Mouse (Mus musculus): ENCODE measurements around the gene Gmds. TPM values are rescaled to one million over a fixed set of nuclear protein-coding genes. Genes with fewer than 3 reads are reported as not detected.

Gmds gene
- polyA plus RNA-seq, 1 experiment from 2014 or later, result 14.6 TPM

- Histone ChIP-seq H3K4me1 (no peaks in the 10 kb centered on the region), H3K9ac (no peak overlapping the region), H3K9me3 (replicated peaks) (no peaks in the 10 kb centered on the region), H3K27ac (no peak overlapping the region), H3K36me3 (no peaks in the 10 kb centered on the region), H3K4me3 (peak overlapping the region; percentile 25; the same call in 1 of the 2 replicates), H3K27me3 (replicated peaks) (peaks cover 70% of the 10 kb centered on the region), H3K4me2 (peak overlapping the region; percentile 41)
- WGBS (ENCODE audit: insufficient replicate concordance), result 28% methylated on average over 6 of the region's 6 CpGs
- ATAC-seq, result no peak
These were observed 517.5 kb downstream of the Gmds start for GRCm38 (mm10) chr13:31821050-31821449.

- no peak overlapping the region for H3K27ac ChIP-seq
- H3K9ac ChIP-seq, result no peak overlapping the region
- H3K9me3 ChIP-seq (replicated peaks), result no peaks in the 10 kb centered on the region
- WGBS (ENCODE audit: insufficient replicate concordance), result 15% methylated on average over 16 of the region's 16 CpGs
- no peaks in the 10 kb centered on the region for H3K36me3 ChIP-seq
- H3K4me2 ChIP-seq, result peak overlapping the region; percentile 41
- peak overlapping the region; percentile 25; the same call in 1 of the 2 replicates for H3K4me3 ChIP-seq
- H3K27me3 ChIP-seq (replicated peaks), result peaks cover 75% of the 10 kb centered on the region
- H3K4me1 ChIP-seq, result no peaks in the 10 kb centered on the region
- peak; percentile 67; the same call in 1 of the 2 replicates for ATAC-seq
These were observed 517.9 kb downstream of the Gmds start for GRCm38 (mm10) chr13:31820587-31821017.

- Histone ChIP-seq H3K4me1 (no peaks in the 10 kb centered on the region), H3K9ac (no peak overlapping the region), H3K27ac (no peak overlapping the region), H3K27me3 (replicated peaks) (peaks cover 78% of the 10 kb centered on the region), H3K4me3 (no peak overlapping the region), H3K4me2 (no peak overlapping the region), H3K9me3 (replicated peaks) (no peaks in the 10 kb centered on the region), H3K36me3 (no peaks in the 10 kb centered on the region)
- 56% methylated on average over 14 of the region's 14 CpGs for WGBS (ENCODE audit: insufficient replicate concordance)
- no peak for ATAC-seq
These were observed 518.7 kb downstream of the Gmds start for GRCm38 (mm10) chr13:31819664-31820405.

GRCm38 (mm10) chr13:31818337-31818736 is 520.2 kb downstream of the Gmds start:
- Histone ChIP-seq H3K4me1 (no peaks in the 10 kb centered on the region), H3K9ac (no peak overlapping the region), H3K36me3 (no peaks in the 10 kb centered on the region), H3K4me2 (no peak overlapping the region), H3K27me3 (replicated peaks) (peaks cover 87% of the 10 kb centered on the region), H3K27ac (no peak overlapping the region), H3K9me3 (replicated peaks) (no peaks in the 10 kb centered on the region), H3K4me3 (no peak overlapping the region)
- 52% methylated on average over 7 of the region's 7 CpGs for WGBS (ENCODE audit: insufficient replicate concordance)
- ATAC-seq, result no peak

GRCm38 (mm10) chr13:31815383-31816003 is 523.0 kb downstream of the Gmds start:
- Histone ChIP-seq H3K4me2 (no peak overlapping the region), H3K36me3 (no peaks in the 10 kb centered on the region), H3K9ac (no peak overlapping the region), H3K4me3 (no peak overlapping the region), H3K9me3 (replicated peaks) (no peaks in the 10 kb centered on the region), H3K4me1 (0 out of 2 replicates have a peak, but pooled peaks cover 7% of the 10 kb centered on the region), H3K27me3 (replicated peaks) (peaks cover 95% of the 10 kb centered on the region), H3K27ac (no peak overlapping the region)
- no peak for ATAC-seq
- WGBS (ENCODE audit: insufficient replicate concordance), result 34% methylated on average over 15 of the region's 15 CpGs

- Histone ChIP-seq H3K4me3 (no peak overlapping the region), H3K36me3 (no peaks in the 10 kb centered on the region), H3K27ac (no peak overlapping the region), H3K9me3 (replicated peaks) (no peaks in the 10 kb centered on the region), H3K27me3 (replicated peaks) (peaks cover 94% of the 10 kb centered on the region), H3K4me2 (no peak overlapping the region), H3K4me1 (peaks cover 17% of the 10 kb centered on the region), H3K9ac (no peak overlapping the region)
- WGBS (ENCODE audit: insufficient replicate concordance), result 55% methylated on average over 2 of the region's 2 CpGs
- ATAC-seq, result no peak
These were observed 525.8 kb downstream of the Gmds start for GRCm38 (mm10) chr13:31812701-31813100.

- Histone ChIP-seq H3K4me3 (peak overlapping the region; percentile 36), H3K9me3 (replicated peaks) (no peaks in the 10 kb centered on the region), H3K27ac (no peak overlapping the region), H3K4me1 (peaks cover 27% of the 10 kb centered on the region), H3K27me3 (replicated peaks) (peaks cover 95% of the 10 kb centered on the region), H3K9ac (0 out of 2 replicates have a peak overlapping the region, but pooled peaks have one; percentile 27), H3K36me3 (no peaks in the 10 kb centered on the region), H3K4me2 (peak overlapping the region; percentile 54)
- 17% methylated on average over 44 of the region's 44 CpGs for WGBS (ENCODE audit: insufficient replicate concordance)
- no peak for ATAC-seq
These were observed 527.0 kb downstream of the Gmds start for GRCm38 (mm10) chr13:31811542-31812021.

- no peak overlapping the region for H3K27ac ChIP-seq
- H3K36me3 ChIP-seq, result no peaks in the 10 kb centered on the region
- WGBS (ENCODE audit: insufficient replicate concordance), result under 1% methylated on average over 51 of the region's 65 CpGs
- H3K9ac ChIP-seq, result 0 out of 2 replicates have a peak overlapping the region, but pooled peaks have one; percentile 27
- peak overlapping the region; percentile 54 for H3K4me2 ChIP-seq
- H3K9me3 ChIP-seq (replicated peaks), result no peaks in the 10 kb centered on the region
- H3K4me3 ChIP-seq, result peak overlapping the region; percentile 36
- H3K27me3 ChIP-seq (replicated peaks), result peaks cover 95% of the 10 kb centered on the region
- peaks cover 27% of the 10 kb centered on the region for H3K4me1 ChIP-seq
- ATAC-seq, result no peak; the same call in 1 of the 2 replicates
These were observed 527.6 kb downstream of the Gmds start for GRCm38 (mm10) chr13:31810693-31811541.

- H3K27ac ChIP-seq, result no peak overlapping the region
- 2% methylated on average over 9 of the region's 9 CpGs for WGBS (ENCODE audit: insufficient replicate concordance)
- H3K9me3 ChIP-seq (replicated peaks), result no peaks in the 10 kb centered on the region
- peaks cover 95% of the 10 kb centered on the region for H3K27me3 ChIP-seq (replicated peaks)
- no peak overlapping the region for H3K9ac ChIP-seq
- H3K4me3 ChIP-seq, result peak overlapping the region; percentile 36; the same call in 1 of the 2 replicates
- H3K4me2 ChIP-seq, result peak overlapping the region; percentile 54; the same call in 1 of the 2 replicates
- H3K4me1 ChIP-seq, result peaks cover 27% of the 10 kb centered on the region
- no peaks in the 10 kb centered on the region for H3K36me3 ChIP-seq
- ATAC-seq, result no peak
These were observed 528.2 kb downstream of the Gmds start for GRCm38 (mm10) chr13:31810375-31810692.

GRCm38 (mm10) chr13:31809701-31810100 is 528.8 kb downstream of the Gmds start:
- Histone ChIP-seq H3K36me3 (no peaks in the 10 kb centered on the region), H3K27me3 (replicated peaks) (peaks cover 95% of the 10 kb centered on the region), H3K4me2 (no peak overlapping the region), H3K9ac (no peak overlapping the region), H3K4me3 (no peak overlapping the region), H3K4me1 (peaks cover 27% of the 10 kb centered on the region), H3K27ac (no peak overlapping the region), H3K9me3 (replicated peaks) (no peaks in the 10 kb centered on the region)
- ATAC-seq, result no peak
- WGBS (ENCODE audit: insufficient replicate concordance), result 12% methylated on average over 6 of the region's 6 CpGs

GRCm38 (mm10) chr13:31808804-31809420 is 529.6 kb downstream of the Gmds start:
- Histone ChIP-seq H3K9ac (no peak overlapping the region), H3K4me2 (peak overlapping the region; percentile 74), H3K9me3 (replicated peaks) (no peaks in the 10 kb centered on the region), H3K27me3 (replicated peaks) (peaks cover 95% of the 10 kb centered on the region), H3K4me3 (peak overlapping the region; percentile 58), H3K36me3 (no peaks in the 10 kb centered on the region), H3K27ac (no peak overlapping the region), H3K4me1 (peaks cover 27% of the 10 kb centered on the region)
- no peak for ATAC-seq
- 6% methylated on average over 16 of the region's 16 CpGs for WGBS (ENCODE audit: insufficient replicate concordance)

Measured in liver, embryonic 12.5 days (tissue).